Mouse (Mus musculus) neural tube, embryonic 14.5 days (tissue): ENCODE data around the gene Smim20. TPM values are rescaled to one million over a fixed set of nuclear protein-coding genes. Genes with fewer than 3 reads are reported as not detected.

Experiments used
- ATAC-seq: fragments of 200-750 bp; cut with Nextera tagmentation; 2 replicates; pipeline ENCODE4 v1.8.0; 2017; ENCODE audit warnings: low read depth, mild to moderate bottlenecking, moderate TSS enrichment, moderate library complexity
- H3K27ac ChIP-seq: fragments of 300-500 bp; sonication (generic); 2 replicates; pipeline ENCODE4 v1.5.1; 2014; ENCODE audit warnings: low read depth, mild to moderate bottlenecking, control low read depth, low read length, moderate library complexity, mixed read lengths
- H3K27me3 ChIP-seq: fragments of 300-500 bp; sonication (generic); 2 replicates; pipeline ENCODE4 v1.6.1; 2014; ENCODE audit warnings: low read length; ENCODE audit not compliant: control insufficient read depth, insufficient read depth
- H3K36me3 ChIP-seq: fragments of 300-500 bp; sonication (generic); 2 replicates; pipeline ENCODE4 v1.6.1; 2014; ENCODE audit warnings: low read length, mixed read lengths; ENCODE audit not compliant: control insufficient read depth, insufficient read depth
- H3K4me1 ChIP-seq: fragments of 300-500 bp; sonication (generic); 2 replicates; pipeline ENCODE4 v1.6.1; 2014; ENCODE audit warnings: low read length; ENCODE audit not compliant: control insufficient read depth, insufficient read depth
- H3K4me2 ChIP-seq: fragments of 300-500 bp; sonication (generic); 2 replicates; pipeline ENCODE4 v1.6.1; 2014; ENCODE audit warnings: mild to moderate bottlenecking, low read depth, low read length, control low read depth
- H3K4me3 ChIP-seq: fragments of 300-500 bp; sonication (generic); 2 replicates; pipeline ENCODE4 v1.5.1; 2014; ENCODE audit warnings: low read depth, low read length, control low read depth, mixed read lengths
- H3K9ac ChIP-seq: fragments of 300-500 bp; sonication (generic); replicated peaks from 2 replicates; pipeline ENCODE4 v1.6.1; 2014; ENCODE audit warnings: low read depth, mild to moderate bottlenecking, control low read depth, low read length, mixed read lengths
- H3K9me3 ChIP-seq: fragments of 300-500 bp; sonication (generic); 2 replicates; pipeline ENCODE4 v1.6.1; 2016; ENCODE audit warnings: low read length; ENCODE audit not compliant: control insufficient read depth
- WGBS: fragments of 180-500 bp; shearing (Covaris S2); extraction: QIAGEN DNeasy Blood & Tissue Kit; methylation state at CpG from one replicate; pipeline ENCODE4 v1.1.7; 2014; 5-methylcytosine and 5-hydroxymethylcytosine counted together
- polyA plus RNA-seq: library from polyadenylated mRNA; unstranded; fragments of >200 nt; fragmentation: Nextera tagmentation; extraction: Ambion mirVana; gene quantifications from 2 replicates; pipeline ENCODE4 v1.2.1, GENCODE M21; 2014

The Smim20 gene
- polyA plus RNA-seq, 1 experiment from 2014 or later = 93.4 TPM

- no peaks in the 10 kb centered on the region for H3K9me3 ChIP-seq
- no peak for ATAC-seq
Measured at GRCm38 (mm10) chr5:53282487-53282886, 15.6 kb downstream of the Smim20 start.

DNA sequence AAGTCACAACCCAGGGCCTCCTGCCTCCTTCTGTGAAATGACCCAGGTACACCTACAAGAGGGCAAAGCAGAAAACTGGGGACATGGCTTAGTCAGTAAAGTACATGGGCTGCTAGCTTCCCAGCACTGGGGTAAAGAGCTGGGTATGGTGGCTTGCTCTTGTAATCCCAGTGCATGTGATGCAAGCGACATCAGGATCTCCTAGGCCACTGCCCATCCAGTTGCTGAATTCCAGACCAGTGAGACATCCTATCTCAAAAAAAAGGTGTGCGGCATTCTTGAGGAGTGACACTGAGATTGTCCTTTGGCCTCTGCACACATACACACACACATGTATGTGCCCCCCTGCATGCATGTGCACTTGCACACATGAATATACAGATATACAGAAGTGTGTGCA lies 19.5 kb downstream of the Smim20 start:
- no peak overlapping the region for H3K9ac ChIP-seq
- H3K27ac ChIP-seq = no peak overlapping the region
- no peak overlapping the region for H3K4me2 ChIP-seq
- H3K27me3 ChIP-seq = no peaks in the 10 kb centered on the region
- no peaks in the 10 kb centered on the region for H3K9me3 ChIP-seq
- H3K4me3 ChIP-seq = no peak overlapping the region
- 93% methylated on average over 2 of the region's 2 CpGs for WGBS
- H3K36me3 ChIP-seq = no peaks in the 10 kb centered on the region
- no peak for ATAC-seq
- 0 out of 2 replicates have a peak, but pooled peaks cover 5% of the 10 kb centered on the region for H3K4me1 ChIP-seq

More at GRCm38 (mm10) chr5:53282487-53282886, 15.6 kb downstream of the Smim20 start:
- 0 out of 2 replicates have a peak, but pooled peaks cover 5% of the 10 kb centered on the region for H3K4me1 ChIP-seq
- no peak overlapping the region for H3K4me3 ChIP-seq
- H3K27ac ChIP-seq = no peak overlapping the region
- no peak overlapping the region for H3K9ac ChIP-seq
- no peaks in the 10 kb centered on the region for H3K36me3 ChIP-seq
- no peak overlapping the region for H3K4me2 ChIP-seq
- no peaks in the 10 kb centered on the region for H3K27me3 ChIP-seq
- 88% methylated on average over 4 of the region's 4 CpGs for WGBS

DNA sequence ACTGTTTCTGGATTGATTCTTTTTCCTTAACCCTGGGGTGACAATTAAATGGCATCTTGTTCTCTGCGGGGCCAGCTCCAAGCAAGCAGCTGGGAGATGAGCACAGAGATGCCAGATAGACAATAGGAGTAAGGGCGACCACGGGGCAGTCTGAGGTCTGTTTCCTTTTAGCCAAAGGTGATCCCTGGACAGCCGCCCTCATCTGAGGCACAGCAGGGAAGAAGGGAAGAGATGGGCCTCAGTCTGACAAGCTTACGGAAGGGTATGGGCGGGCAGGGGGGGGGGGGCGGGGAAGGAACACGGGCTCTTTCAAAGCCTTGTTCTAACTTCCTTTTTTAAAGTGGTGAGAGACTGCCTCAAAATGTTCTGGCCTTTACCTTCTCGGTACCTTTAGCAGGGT lies 22.6 kb downstream of the Smim20 start:
- Histone ChIP-seq H3K9me3 (no peaks in the 10 kb centered on the region), H3K4me1 (no peaks in the 10 kb centered on the region), H3K4me2 (no peak overlapping the region), H3K4me3 (no peak overlapping the region), H3K27ac (no peak overlapping the region), H3K9ac (no peak overlapping the region), H3K36me3 (no peaks in the 10 kb centered on the region), H3K27me3 (no peaks in the 10 kb centered on the region)
- WGBS = 27% methylated on average over 9 of the region's 9 CpGs
- ATAC-seq = no peak

DNA sequence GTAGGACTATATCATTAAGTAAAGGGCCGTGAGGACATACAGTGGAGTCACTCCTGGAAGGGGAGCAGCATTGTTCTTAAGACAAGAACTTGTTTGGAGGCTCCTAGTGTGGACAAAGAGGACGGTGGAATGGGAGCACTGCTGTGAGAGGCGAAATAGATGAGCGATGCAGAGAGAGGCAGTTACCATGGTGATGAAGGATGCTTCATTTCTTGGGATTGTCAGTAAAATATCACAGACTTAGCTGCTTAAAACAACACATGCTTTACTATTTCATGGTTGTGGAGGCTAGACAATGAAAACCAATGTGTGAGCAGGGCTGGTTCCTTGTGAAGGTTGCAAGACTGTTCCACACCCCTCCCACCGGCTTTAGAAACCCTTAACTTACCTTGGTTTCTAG lies 27.7 kb downstream of the Smim20 start:
- Histone ChIP-seq H3K27ac (no peak overlapping the region), H3K4me1 (no peaks in the 10 kb centered on the region), H3K36me3 (no peaks in the 10 kb centered on the region), H3K4me2 (no peak overlapping the region), H3K9ac (no peak overlapping the region), H3K4me3 (no peak overlapping the region), H3K9me3 (no peaks in the 10 kb centered on the region), H3K27me3 (no peaks in the 10 kb centered on the region)
- 61% methylated on average over 5 of the region's 5 CpGs for WGBS
- no peak for ATAC-seq

- Histone ChIP-seq H3K4me1 (no peaks in the 10 kb centered on the region), H3K27ac (no peak overlapping the region), H3K27me3 (no peaks in the 10 kb centered on the region), H3K9ac (no peak overlapping the region), H3K4me2 (no peak overlapping the region), H3K9me3 (no peaks in the 10 kb centered on the region), H3K4me3 (no peak overlapping the region), H3K36me3 (no peaks in the 10 kb centered on the region)
- WGBS = 92% methylated on average over 4 of the region's 4 CpGs
- ATAC-seq = no peak
Measured at GRCm38 (mm10) chr5:53296961-53297360, 30.1 kb downstream of the Smim20 start.

- Histone ChIP-seq H3K9me3 (no peaks in the 10 kb centered on the region), H3K9ac (no peak overlapping the region), H3K4me3 (no peak overlapping the region), H3K27me3 (no peaks in the 10 kb centered on the region), H3K4me1 (no peaks in the 10 kb centered on the region), H3K36me3 (no peaks in the 10 kb centered on the region), H3K27ac (no peak overlapping the region), H3K4me2 (no peak overlapping the region)
- ATAC-seq = no peak
- WGBS = 69% methylated on average over 8 of the region's 8 CpGs
Measured at GRCm38 (mm10) chr5:53301496-53301895, 34.6 kb downstream of the Smim20 start.

DNA sequence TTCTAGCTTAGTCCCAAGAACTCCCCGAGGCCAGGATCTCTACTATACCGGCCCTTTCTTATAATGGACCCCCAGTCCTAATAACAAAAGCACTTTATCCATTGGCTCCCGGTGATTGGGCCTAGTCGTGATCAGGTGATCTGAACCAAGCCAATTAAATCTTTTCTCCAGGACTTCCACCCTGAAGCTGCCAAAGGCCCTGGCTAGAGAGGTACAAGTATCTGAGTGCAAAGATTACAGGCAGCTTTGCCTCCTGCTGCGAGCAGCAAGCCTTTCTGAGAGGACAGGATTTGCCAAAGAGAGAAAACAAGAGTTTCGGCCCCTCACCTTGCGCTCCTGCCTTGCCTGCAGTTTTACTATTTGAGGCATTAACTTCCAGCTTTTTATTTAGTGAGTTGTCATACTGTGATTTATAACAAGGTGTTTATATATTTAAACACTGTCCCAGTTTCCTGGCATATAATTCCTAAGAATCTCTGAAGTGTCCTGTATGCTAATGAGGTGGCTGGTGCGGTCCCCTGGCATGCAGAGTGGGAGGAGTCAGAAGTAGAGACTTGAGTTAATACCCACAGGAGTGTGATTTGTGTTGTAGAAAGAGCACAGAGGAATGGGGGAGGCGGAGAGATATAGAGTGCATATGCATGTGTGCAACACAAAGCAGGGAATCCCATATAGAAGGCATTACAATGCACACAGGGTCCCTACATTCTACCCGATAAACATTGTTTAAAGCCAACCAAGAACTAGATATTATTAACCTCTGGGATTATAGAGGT lies 36.2 kb downstream of the Smim20 start:
- Histone ChIP-seq H3K4me3 (no peak overlapping the region), H3K36me3 (no peaks in the 10 kb centered on the region), H3K27ac (no peak overlapping the region), H3K4me1 (no peaks in the 10 kb centered on the region), H3K4me2 (no peak overlapping the region), H3K9ac (no peak overlapping the region), H3K27me3 (no peaks in the 10 kb centered on the region), H3K9me3 (no peaks in the 10 kb centered on the region)
- 85% methylated on average over 10 of the region's 10 CpGs for whole genome bisulfite sequencing
- no peak for ATAC-seq

DNA sequence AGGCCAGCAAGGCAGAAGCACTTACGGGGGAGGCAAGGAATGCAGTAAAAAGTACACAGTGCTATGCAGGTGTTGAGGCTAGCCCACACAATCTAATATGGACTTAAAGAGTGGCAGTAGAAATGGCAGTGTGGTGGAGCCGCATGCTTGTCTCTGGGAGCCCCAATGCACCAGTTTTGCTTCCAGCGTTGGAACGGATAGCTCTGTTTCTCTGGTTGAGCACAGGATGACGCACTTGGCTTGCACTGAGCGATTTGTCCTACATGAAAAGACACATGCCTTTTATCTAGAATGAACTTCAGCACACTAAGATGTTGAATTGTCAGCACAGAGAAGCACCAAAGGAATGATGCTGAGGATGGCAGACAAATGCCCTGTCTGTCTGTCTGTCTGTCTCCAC lies 37.1 kb downstream of the Smim20 start:
- Histone ChIP-seq H3K27ac (no peak overlapping the region), H3K4me2 (no peak overlapping the region), H3K4me1 (no peaks in the 10 kb centered on the region), H3K9ac (no peak overlapping the region), H3K36me3 (no peaks in the 10 kb centered on the region), H3K9me3 (no peaks in the 10 kb centered on the region), H3K27me3 (no peaks in the 10 kb centered on the region), H3K4me3 (no peak overlapping the region)
- WGBS = 96% methylated on average over 6 of the region's 6 CpGs
- ATAC-seq = no peak

- H3K4me2 ChIP-seq = no peak overlapping the region
- H3K27ac ChIP-seq = no peak overlapping the region
- H3K9ac ChIP-seq = no peak overlapping the region
- H3K4me3 ChIP-seq = no peak overlapping the region
- 70% methylated on average over 4 of the region's 4 CpGs for WGBS
- no peaks in the 10 kb centered on the region for H3K36me3 ChIP-seq
- no peak for ATAC-seq
- H3K9me3 ChIP-seq = no peaks in the 10 kb centered on the region
- no peaks in the 10 kb centered on the region for H3K4me1 ChIP-seq
- no peaks in the 10 kb centered on the region for H3K27me3 ChIP-seq
Measured at GRCm38 (mm10) chr5:53304936-53305335, 38.1 kb downstream of the Smim20 start.
